9 mouse cellular contexts compared by ENCODE assay signal in genomic region chr15:101141061-101141541, GRCm38 (mm10). TPM values are rescaled to one million over a fixed set of nuclear protein-coding genes. Genes with fewer than 3 reads are reported as not detected.
A peak's percentile ranks its signal among the peaks of the same experiment; 100 is the strongest.
DNase-seq lines count a peak whose midpoint lies in the region; ATAC-seq lines count a peak whose summit lies in the region.
"Had no signal": no experiment of that assay in that cellular context is flagged by ENCODE, and none has a peak within 500 bp of the region (broad histone marks: within the 10 kb centered on the region; RNA-seq: fewer than 3 reads in every experiment).

No protein-coding gene starts in this region.

- peak; percentile 30 for ATAC-seq in granulocyte monocyte progenitor cell, adult 5-6 weeks (replicated peaks; ENCODE audit: poor library complexity, severe bottlenecking)

- DNase-seq in adrenal gland, adult (ENCODE audit: inconsistent age in 2 of 2, low spot score in 1 of 2) = peak; percentile 60 to 83
- no peak for DNase-seq in adrenal gland, adult 8-10 months
- peak; percentile 73 for DNase-seq in adrenal gland, postnatal 25 days
- DNase-seq in kidney, adult 9 months = peak; percentile 66
- peak; percentile 78 for DNase-seq in lung, postnatal 10 days
- peak; percentile 63 to 76 for DNase-seq in thymus, postnatal 36 days
- DNase-seq in right cerebral cortex, postnatal 4 days = no peak

RNA-seq across cellular contexts. Expression of gene Acvrl1, which starts 12.8 kb away (rescaled TPM):
- total RNA-seq in adrenal gland, adult 8-10 months (2022) = 10 to 100 TPM; 14.5 to 24.7 (median 21.5) TPM
- 11.1 and 15.5 TPM in 2 replicates for total RNA-seq in adrenal gland, postnatal 25 days (2021)
- total RNA-seq in granulocyte monocyte progenitor cell, adult 5-6 weeks (2014; fragmentation: Nextera tagmentation) = 0.30 TPM in 1 of 2 replicates, not detected in the other
- 0.73 and 2.7 TPM in 2 replicates for total RNA-seq in granulocyte monocyte progenitor cell, adult 5-6 weeks (2017)

RNA-seq across cellular contexts. Expression of gene Ankrd33, which starts 25.5 kb away (rescaled TPM):
- total RNA-seq in adrenal gland, adult 8-10 months (2022) = 1 to 10 TPM in 1 of 4 experiments, under 1 TPM in 3; 0.75 to 1.1 (median 0.79) TPM
- total RNA-seq in adrenal gland, postnatal 25 days (2021) = 0.62 and 0.64 TPM in 2 replicates
- not detected in 2 replicates for total RNA-seq in granulocyte monocyte progenitor cell, adult 5-6 weeks (2014; fragmentation: Nextera tagmentation)
- not detected in 2 replicates for total RNA-seq in granulocyte monocyte progenitor cell, adult 5-6 weeks (2017)
- total RNA-seq: heart, postnatal 10 days had no signal

RNA-seq across cellular contexts. Expression of gene Acvr1b, which starts 32.8 kb away (rescaled TPM):
- total RNA-seq in adrenal gland, adult 8-10 months (2022) = 10 to 100 TPM in 3 of 4 experiments, 1 to 10 TPM in 1; 8.6 to 15.4 (median 12.1) TPM
- 9.0 and 11.2 TPM in 2 replicates for total RNA-seq in adrenal gland, postnatal 25 days (2021)
- total RNA-seq in granulocyte monocyte progenitor cell, adult 5-6 weeks (2014; fragmentation: Nextera tagmentation) = 6.9 and 8.7 TPM in 2 replicates
- 6.9 and 9.9 TPM in 2 replicates for total RNA-seq in granulocyte monocyte progenitor cell, adult 5-6 weeks (2017)

Comparison
In these comparisons a context has a peak if more than half of its experiments do, and no peak if none do; other contexts are left out.
1. DNase-seq: peak in adrenal gland, adult (2 of 2), adrenal gland, postnatal 25 days (single experiment), kidney, adult 9 months (single experiment), lung, postnatal 10 days (single experiment) and thymus, postnatal 36 days (2 of 2); none in adrenal gland, adult 8-10 months (single experiment) and right cerebral cortex, postnatal 4 days (single experiment).